Mouse (Mus musculus) hindlimb bud, embryonic 11.5 days (tissue): ENCODE measurements around the gene Gpx3.
"Not testable (repeated sequence)": the region's sequence is repeated elsewhere in the genome, so short reads cannot be mapped to it uniquely, and the experiment has no call there.

Experiments
- DNase-seq: peaks from one replicate; pipeline ENCODE4 v3.0.0-alpha.2; 2012; ENCODE audit warnings: low read depth, low spot score; ENCODE audit errors: extremely low spot score

The Gpx3 gene

GRCm38 (mm10) chr11:54879922-54880321 lies 22.3 kb upstream of the Gpx3 start:
- DNase-seq: no peak

- no peak for DNase-seq
Measured at GRCm38 (mm10) chr11:54881051-54881474, 21.2 kb upstream of the Gpx3 start.

- no peak for DNase-seq
Measured at GRCm38 (mm10) chr11:54882671-54883070, 19.6 kb upstream of the Gpx3 start.

- DNase-seq: no peak
Measured at GRCm38 (mm10) chr11:54884197-54884828, 17.9 kb upstream of the Gpx3 start.

- no peak for DNase-seq
Measured at GRCm38 (mm10) chr11:54884937-54885336, 17.3 kb upstream of the Gpx3 start.

GRCm38 (mm10) chr11:54885406-54885805 lies 16.8 kb upstream of the Gpx3 start:
- DNase-seq: no peak

GRCm38 (mm10) chr11:54887927-54888326 lies 14.3 kb upstream of the Gpx3 start:
- DNase-seq: no peak

- no peak for DNase-seq
Measured at GRCm38 (mm10) chr11:54891341-54891740, 10.9 kb upstream of the Gpx3 start.

GRCm38 (mm10) chr11:54892091-54892490 lies 10.2 kb upstream of the Gpx3 start:
- no peak for DNase-seq

- DNase-seq: no peak
Measured at GRCm38 (mm10) chr11:54894589-54894988, 7.7 kb upstream of the Gpx3 start.

GRCm38 (mm10) chr11:54896646-54897045 lies 5.6 kb upstream of the Gpx3 start:
- not testable (repeated sequence) for DNase-seq

GRCm38 (mm10) chr11:54897470-54897869 lies 4.8 kb upstream of the Gpx3 start:
- DNase-seq: no peak

- no peak for DNase-seq
Measured at GRCm38 (mm10) chr11:54899657-54900056, 2.6 kb upstream of the Gpx3 start.

GRCm38 (mm10) chr11:54903339-54903738 lies 1.1 kb downstream of the Gpx3 start:
- DNase-seq: no peak

GRCm38 (mm10) chr11:54903940-54904706 lies 1.9 kb downstream of the Gpx3 start:
- DNase-seq: no peak

GRCm38 (mm10) chr11:54905086-54905485 lies 2.8 kb downstream of the Gpx3 start:
- DNase-seq: no peak

GRCm38 (mm10) chr11:54905931-54906330 lies 3.7 kb downstream of the Gpx3 start:
- no peak for DNase-seq

- no peak for DNase-seq
Measured at GRCm38 (mm10) chr11:54906466-54906865, 4.2 kb downstream of the Gpx3 start.

GRCm38 (mm10) chr11:54907259-54907658 lies 5.0 kb downstream of the Gpx3 start:
- DNase-seq: no peak

- no peak for DNase-seq
Measured at GRCm38 (mm10) chr11:54909273-54909672, 7.0 kb downstream of the Gpx3 start.

- no peak for DNase-seq
Measured at GRCm38 (mm10) chr11:54910081-54910665, 7.9 kb downstream of the Gpx3 start.

- DNase-seq: no peak
Measured at GRCm38 (mm10) chr11:54911201-54911600, 8.9 kb downstream of the Gpx3 start.
